In genomic region chr19:56722711-56723330, GRCm38 (mm10) we compare ENCODE assay signal across 8 mouse cellular contexts. TPM values are rescaled to one million over a fixed set of nuclear protein-coding genes. Genes with fewer than 3 reads are reported as not detected.
DNase-seq lines count a peak whose midpoint lies in the region; ATAC-seq lines count a peak whose summit lies in the region.

No protein-coding gene starts in this region.

- H3K9me3 ChIP-seq in heart, embryonic 16.5 days (replicated peaks; ENCODE audit: control insufficient read depth, low read length) = no peaks in the 10 kb centered on the region
- no peaks in the 10 kb centered on the region for H3K9me3 ChIP-seq in midbrain, embryonic 11.5 days (ENCODE audit: control insufficient read depth, low read length)
- H3K9me3 ChIP-seq in stomach, embryonic 16.5 days (replicated peaks; ENCODE audit: control insufficient read depth, low read length) = no peaks in the 10 kb centered on the region

- peak overlapping the region; percentile 77 for H3K4me3 ChIP-seq in heart, embryonic 16.5 days (ENCODE audit: low read length)
- peak overlapping the region; percentile 49 for H3K4me3 ChIP-seq in midbrain, embryonic 11.5 days (ENCODE audit: low read depth, low read length)
- peak overlapping the region; percentile 49 for H3K4me3 ChIP-seq in stomach, embryonic 16.5 days (replicated peaks; ENCODE audit: low read length)

- peak overlapping the region; percentile 89 for H3K27ac ChIP-seq in heart, embryonic 16.5 days (ENCODE audit: low read length)
- H3K27ac ChIP-seq in midbrain, embryonic 11.5 days (ENCODE audit: low read depth, low read length) = no peak overlapping the region
- no peak overlapping the region for H3K27ac ChIP-seq in stomach, embryonic 16.5 days (ENCODE audit: low read length)

- peak; percentile 41 for DNase-seq in left cerebral cortex, adult 11 months (ENCODE audit: low spot score)
- no peak for DNase-seq in left cerebral cortex, adult 9 months (ENCODE audit: low spot score in 2 of 2)
- DNase-seq in embryo, embryonic 11 days = peak; percentile 47
- DNase-seq in left cerebral cortex, postnatal 25 days (ENCODE audit: low spot score in 2 of 2) = peak; percentile 67 to 68
- DNase-seq in midbrain, embryonic 11.5 days (ENCODE audit: low spot score, missing footprints) = no peak
- no peak for DNase-seq in T-cell, adult 2 months (ENCODE audit: low spot score)

- intact Hi-C loops in left cerebral cortex, postnatal 25 days (cut with DNase I) = loop anchor here (1.0 to 5.0 kb wide), 2 partner anchors 26 to 301 kb away; no protein-coding TSS in a partner anchor

- no peaks in the 10 kb centered on the region for H3K36me3 ChIP-seq in heart, embryonic 16.5 days (ENCODE audit: control insufficient read depth, insufficient read depth)
- no peaks in the 10 kb centered on the region for H3K36me3 ChIP-seq in midbrain, embryonic 11.5 days (ENCODE audit: control insufficient read depth, insufficient read depth, low read length)
- H3K36me3 ChIP-seq in stomach, embryonic 16.5 days (ENCODE audit: control insufficient read depth, insufficient read depth, low read length) = no peaks in the 10 kb centered on the region

- peaks cover 23% of the 10 kb centered on the region for H3K4me1 ChIP-seq in heart, embryonic 16.5 days (ENCODE audit: control insufficient read depth, insufficient read depth, low read length)
- H3K4me1 ChIP-seq in midbrain, embryonic 11.5 days (ENCODE audit: control insufficient read depth, insufficient read depth, low read length) = peaks cover 21% of the 10 kb centered on the region
- peaks cover 24% of the 10 kb centered on the region for H3K4me1 ChIP-seq in stomach, embryonic 16.5 days (ENCODE audit: control insufficient read depth, insufficient read depth, low read length)

- H3K4me2 ChIP-seq in heart, embryonic 16.5 days (ENCODE audit: low read depth, low read length) = peak overlapping the region; percentile 88
- H3K4me2 ChIP-seq in midbrain, embryonic 11.5 days = peak overlapping the region; percentile 80
- H3K4me2 ChIP-seq in stomach, embryonic 16.5 days (ENCODE audit: low read depth, low read length) = peak overlapping the region; percentile 96

- peaks cover 5% of the 10 kb centered on the region; the same call in 1 of the 2 replicates for H3K27me3 ChIP-seq in heart, embryonic 16.5 days (ENCODE audit: control insufficient read depth, insufficient read depth, low read length)
- H3K27me3 ChIP-seq in midbrain, embryonic 11.5 days (ENCODE audit: control insufficient read depth, insufficient read depth, low read length) = peaks cover 77% of the 10 kb centered on the region
- H3K27me3 ChIP-seq in stomach, embryonic 16.5 days (ENCODE audit: control insufficient read depth, insufficient read depth, low read length) = peaks cover 46% of the 10 kb centered on the region

- H3K9ac ChIP-seq in heart, embryonic 16.5 days (ENCODE audit: low read length) = peak overlapping the region; percentile 90
- peak overlapping the region; percentile 40; the same call in 1 of the 2 replicates for H3K9ac ChIP-seq in midbrain, embryonic 11.5 days (ENCODE audit: low read length)
- peak overlapping the region; percentile 75 for H3K9ac ChIP-seq in stomach, embryonic 16.5 days (ENCODE audit: low read length)

- ATAC-seq in heart, embryonic 16.5 days (replicated peaks; ENCODE audit: extremely low read depth, insufficient read depth, low FRiP score) = peak; percentile 2; the same call in 1 of the 2 replicates
- peak; percentile 64 for ATAC-seq in midbrain, embryonic 11.5 days (ENCODE audit: low FRiP score)
- ATAC-seq in stomach, embryonic 16.5 days (ENCODE audit: insufficient read depth, low FRiP score) = 0 out of 2 replicates have a peak, but pooled peaks have one; percentile 2

- WGBS in heart, embryonic 16.5 days = 2% methylated on average over 69 of the region's 69 CpGs
- WGBS in midbrain, embryonic 11.5 days = 2% methylated on average over 69 of the region's 69 CpGs
- 1% methylated on average over 69 of the region's 69 CpGs for WGBS in stomach, embryonic 16.5 days

RNA-seq across cellular contexts. Expression of gene Adrb1, which starts 0.8 kb away (rescaled TPM):
- 2.7 and 4.2 TPM in 2 replicates for polyA plus RNA-seq in heart, embryonic 16.5 days (2015; fragmentation: Nextera tagmentation; extraction: Ambion mirVana)
- total RNA-seq in left cerebral cortex, postnatal 25 days (2021) = 10 to 100 TPM; 45.1 to 48.1 TPM
- 0.15 and 0.28 TPM in 2 replicates for polyA plus RNA-seq in midbrain, embryonic 11.5 days (2014; fragmentation: Nextera tagmentation; extraction: Ambion mirVana)
- 0.34 and 0.44 TPM in 2 replicates for polyA plus RNA-seq in stomach, embryonic 16.5 days (2015; fragmentation: Nextera tagmentation; extraction: Ambion mirVana)

Comparison
In these comparisons a context has a peak if more than half of its experiments do, and no peak if none do; other contexts are left out.
1. DNase-seq: peak in left cerebral cortex, adult 11 months (single experiment), embryo, embryonic 11 days (single experiment) and left cerebral cortex, postnatal 25 days (2 of 2); none in left cerebral cortex, adult 9 months (0 of 2), midbrain, embryonic 11.5 days (single experiment) and T-cell, adult 2 months (single experiment).
2. ATAC-seq: peak in every context shown above with its lines; median percentile 64 in midbrain, embryonic 11.5 days; 2 in heart, embryonic 16.5 days; 2 in stomach, embryonic 16.5 days.
3. H3K9ac ChIP-seq: peak in every context shown above with its lines; median percentile 90 in heart, embryonic 16.5 days; 75 in stomach, embryonic 16.5 days; 40 in midbrain, embryonic 11.5 days.
4. Peak in every context shown above with its lines, with median percentiles within 50 percentile points of each other: H3K4me2 ChIP-seq and H3K4me3 ChIP-seq.